Mouse (Mus musculus) urinary bladder, postnatal 4 days (tissue): ENCODE measurements around the gene Zfp276.
"Not testable (repeated sequence)": the region's sequence is repeated elsewhere in the genome, so short reads cannot be mapped to it uniquely, and the experiment has no call there.

ENCODE experiments used
- DNase-seq, 2 experiments: peaks; one replicate each; pipeline ENCODE4 v3.0.0; 2021 to 2022; ENCODE audit warnings: low spot score in 2 of 2

The Zfp276 gene

GRCm38 (mm10) chr8:123254099-123254885 lies at the start of gene Zfp276, which contains the start of gene Vps9d1:
Gene Zfp276, plus strand, starts transcription at chr8:123254195.
Gene Vps9d1, minus strand, starts transcription at chr8:123254348.
- peak; percentile 86 to 88 for DNase-seq

- no peak for DNase-seq
Measured at GRCm38 (mm10) chr8:123211876-123212275, 42.1 kb upstream of the Zfp276 start.

DNA sequence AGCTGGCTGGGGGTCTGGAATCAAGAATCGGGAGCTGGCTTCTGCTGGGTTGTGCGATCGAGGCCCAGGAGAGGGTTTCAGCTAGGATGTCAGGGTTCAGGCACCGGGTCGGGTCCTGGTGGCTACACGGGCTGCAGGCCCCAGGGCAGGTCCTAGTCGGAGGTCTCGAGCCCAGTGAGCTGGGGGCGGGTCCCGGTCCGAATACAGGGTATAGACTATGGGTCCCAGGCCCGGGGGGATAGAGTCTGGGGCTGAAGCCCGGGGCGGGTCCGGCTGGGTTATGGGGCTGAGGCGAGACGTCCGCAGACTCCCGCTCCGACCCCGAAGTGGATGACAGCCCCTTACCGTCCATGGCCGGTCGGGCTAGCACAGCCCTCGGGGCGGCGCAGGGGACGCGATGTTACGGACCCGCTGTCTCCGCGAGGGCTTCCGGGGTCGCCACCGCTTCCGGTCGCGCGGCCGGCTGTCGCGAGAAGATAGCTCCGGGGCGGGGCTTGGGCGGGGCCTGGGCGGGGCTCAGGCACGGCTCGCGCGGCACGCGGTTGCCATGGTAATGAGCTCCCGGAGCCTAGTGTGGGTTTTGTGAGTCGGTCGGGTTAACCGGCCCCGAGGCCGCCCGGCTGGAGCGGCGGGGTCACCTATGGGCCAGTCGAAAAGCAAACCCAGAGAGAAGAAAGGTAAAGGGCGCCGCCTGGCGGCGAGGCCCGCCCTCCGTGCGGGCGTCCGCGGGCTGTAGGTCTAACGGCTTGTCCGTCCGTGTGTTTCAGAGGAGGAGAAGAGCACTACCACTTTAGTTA lies 41.5 kb upstream of the Zfp276 start, which contains the start of the genes Chmp1a and Spata33:
Gene Chmp1a, minus strand, starts transcription at position 443 of the 797 bp plus-strand sequence.
Gene Spata33, plus strand, starts transcription at position 512 of the 797 bp plus-strand sequence.
- peak; percentile 90 to 91 for DNase-seq

DNA sequence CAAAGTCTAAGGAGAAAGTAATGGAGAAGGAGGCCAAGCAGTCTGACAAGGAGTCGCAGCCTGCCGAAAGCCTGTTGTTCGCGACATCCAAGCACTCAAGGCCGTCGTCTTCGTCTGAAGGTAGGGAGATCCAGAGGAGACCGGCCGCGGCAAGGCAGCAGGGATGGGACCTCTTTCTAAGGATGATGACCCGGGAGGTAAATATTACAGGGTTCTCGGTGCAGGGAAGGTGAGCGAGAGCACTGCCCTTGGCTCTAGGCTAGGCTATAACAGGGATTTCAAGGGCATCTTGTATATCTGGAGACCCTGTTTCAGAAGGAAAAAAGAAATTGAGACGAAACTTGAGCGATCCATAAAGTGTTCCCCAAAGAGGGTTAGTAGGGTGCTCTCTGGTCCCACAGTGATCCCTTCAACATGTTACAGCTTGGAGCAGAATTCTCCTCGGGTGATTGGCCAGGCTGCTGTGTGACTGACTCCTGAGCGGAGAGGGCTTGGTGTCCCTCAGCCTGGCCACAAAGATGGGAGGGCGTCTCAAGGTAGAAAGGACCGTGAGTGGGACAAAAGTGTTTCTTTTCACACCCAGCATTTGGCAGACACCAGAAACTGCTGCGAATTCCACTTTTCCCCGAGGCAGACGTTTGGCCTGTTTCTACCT lies 40.8 kb upstream of the Zfp276 start:
- no peak for DNase-seq

DNA sequence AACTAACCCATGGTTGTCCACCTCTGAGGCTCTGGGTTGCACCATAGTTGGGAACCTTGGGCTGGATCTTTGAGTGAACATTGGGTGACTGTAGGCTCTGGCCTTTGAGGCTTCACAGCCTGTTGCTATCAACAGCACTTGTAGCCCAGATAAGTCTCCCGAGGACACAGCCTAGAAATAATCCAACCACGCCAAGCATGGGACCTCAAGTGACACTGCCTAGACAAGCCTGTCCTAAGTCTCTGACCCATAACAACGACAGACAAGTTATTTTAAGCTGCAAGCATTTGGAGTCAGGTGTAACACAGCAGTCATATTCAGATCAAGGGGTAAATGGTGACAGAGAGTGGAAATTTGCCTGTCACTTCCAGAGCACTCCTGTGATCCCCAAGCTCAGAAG lies 38.6 kb upstream of the Zfp276 start:
- no peak for DNase-seq

DNA sequence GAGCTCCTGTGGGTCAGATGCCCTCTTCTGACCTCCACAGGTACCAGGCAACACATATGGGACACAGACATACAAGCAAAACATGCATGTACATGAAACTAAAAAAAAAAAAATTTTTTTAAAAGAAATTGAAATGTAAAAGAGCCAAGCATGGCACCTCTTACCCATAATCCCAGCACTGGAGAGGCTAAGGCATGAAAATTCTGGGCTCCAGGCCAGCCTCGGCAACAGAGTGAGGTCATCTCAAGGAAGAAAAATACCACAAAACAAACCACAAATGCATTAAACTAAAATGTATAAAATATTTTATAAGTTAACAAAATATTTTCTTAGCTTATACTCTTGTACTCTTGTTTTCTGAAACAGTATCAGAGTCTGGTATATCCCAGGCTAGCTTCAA lies 33.1 kb upstream of the Zfp276 start:
- DNase-seq = no peak

- DNase-seq = peak; percentile 87 to 96
Measured at GRCm38 (mm10) chr8:123224278-123225266, 29.4 kb upstream of the Zfp276 start, which contains the start of gene Cdk10. Gene Cdk10, plus strand, starts transcription at chr8:123224842.

- DNase-seq = no peak
Measured at GRCm38 (mm10) chr8:123228416-123228815, 25.6 kb upstream of the Zfp276 start.

GRCm38 (mm10) chr8:123230326-123230725 lies 23.7 kb upstream of the Zfp276 start:
- not testable (repeated sequence) for DNase-seq

GRCm38 (mm10) chr8:123231742-123232141 lies 22.3 kb upstream of the Zfp276 start:
- DNase-seq = no peak

DNA sequence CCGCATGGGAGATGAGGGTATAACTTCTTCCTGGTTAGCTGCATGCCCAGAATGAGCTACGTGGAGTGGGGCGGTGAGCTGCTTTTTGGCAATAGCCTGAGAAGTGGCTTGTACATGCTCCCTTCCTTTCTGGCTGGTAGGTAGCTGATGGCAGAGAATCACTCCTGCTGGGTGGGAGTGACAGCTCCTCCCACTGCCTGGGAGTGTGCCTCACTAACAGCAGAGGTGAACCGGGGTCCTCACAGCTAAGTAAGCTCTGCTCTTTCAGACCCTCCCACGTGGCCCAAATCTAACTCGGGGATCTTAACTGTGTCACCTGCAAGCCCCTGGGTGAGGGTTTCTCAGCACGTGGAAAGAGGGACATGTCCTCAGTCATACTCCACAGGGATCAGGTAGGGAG lies 21.4 kb upstream of the Zfp276 start:
- DNase-seq = no peak

DNA sequence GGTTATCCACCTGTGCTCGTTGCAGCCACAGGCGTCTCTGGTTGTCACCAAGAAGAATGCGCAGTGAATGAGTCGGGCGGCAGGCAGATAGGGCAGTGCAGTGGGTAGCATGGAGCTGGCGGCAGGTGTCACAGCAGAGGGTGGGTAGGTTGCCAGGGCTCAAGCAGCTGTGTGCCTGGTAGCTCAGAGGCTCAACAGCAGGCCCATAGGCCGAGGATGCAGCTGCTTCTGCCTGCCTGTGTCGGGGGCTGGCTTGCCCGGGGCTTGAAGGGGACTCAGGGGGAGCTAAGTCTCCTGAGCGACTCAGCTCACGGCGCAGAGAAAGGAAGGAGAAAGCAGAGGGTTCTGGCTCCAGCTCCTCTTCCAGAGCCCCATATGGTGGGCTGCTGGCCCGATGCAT lies 20.7 kb upstream of the Zfp276 start:
- DNase-seq = no peak

GRCm38 (mm10) chr8:123233760-123234159 lies 20.2 kb upstream of the Zfp276 start:
- no peak for DNase-seq

DNA sequence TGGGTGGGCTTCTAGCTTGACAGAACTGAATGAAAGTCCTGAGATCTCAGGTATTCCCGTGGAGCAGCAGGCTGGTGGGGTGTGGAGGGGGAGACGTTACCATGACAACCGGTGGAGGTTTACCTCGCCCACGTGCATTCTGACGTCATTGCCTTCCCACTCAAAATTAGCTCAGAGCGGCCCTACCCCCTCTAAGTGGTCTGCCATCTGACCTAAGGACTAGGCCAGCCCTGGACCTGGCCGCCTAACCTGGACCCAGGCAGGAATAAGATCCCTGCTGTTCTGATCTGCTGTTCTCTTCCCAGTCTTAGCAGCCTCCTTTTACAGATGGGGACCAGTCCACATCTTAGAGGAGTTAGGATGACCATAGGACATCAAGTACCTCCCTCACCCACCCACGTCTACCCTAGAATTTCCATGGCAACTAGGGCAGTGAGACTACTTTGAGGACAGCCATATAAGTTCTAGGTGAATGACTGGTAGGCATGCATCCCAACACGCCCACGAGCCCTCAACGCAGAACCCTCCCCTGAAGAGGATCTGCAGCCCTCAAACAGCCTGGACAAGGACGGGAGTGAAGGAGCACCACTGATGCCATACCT lies 19.0 kb upstream of the Zfp276 start:
- no peak for DNase-seq

DNA sequence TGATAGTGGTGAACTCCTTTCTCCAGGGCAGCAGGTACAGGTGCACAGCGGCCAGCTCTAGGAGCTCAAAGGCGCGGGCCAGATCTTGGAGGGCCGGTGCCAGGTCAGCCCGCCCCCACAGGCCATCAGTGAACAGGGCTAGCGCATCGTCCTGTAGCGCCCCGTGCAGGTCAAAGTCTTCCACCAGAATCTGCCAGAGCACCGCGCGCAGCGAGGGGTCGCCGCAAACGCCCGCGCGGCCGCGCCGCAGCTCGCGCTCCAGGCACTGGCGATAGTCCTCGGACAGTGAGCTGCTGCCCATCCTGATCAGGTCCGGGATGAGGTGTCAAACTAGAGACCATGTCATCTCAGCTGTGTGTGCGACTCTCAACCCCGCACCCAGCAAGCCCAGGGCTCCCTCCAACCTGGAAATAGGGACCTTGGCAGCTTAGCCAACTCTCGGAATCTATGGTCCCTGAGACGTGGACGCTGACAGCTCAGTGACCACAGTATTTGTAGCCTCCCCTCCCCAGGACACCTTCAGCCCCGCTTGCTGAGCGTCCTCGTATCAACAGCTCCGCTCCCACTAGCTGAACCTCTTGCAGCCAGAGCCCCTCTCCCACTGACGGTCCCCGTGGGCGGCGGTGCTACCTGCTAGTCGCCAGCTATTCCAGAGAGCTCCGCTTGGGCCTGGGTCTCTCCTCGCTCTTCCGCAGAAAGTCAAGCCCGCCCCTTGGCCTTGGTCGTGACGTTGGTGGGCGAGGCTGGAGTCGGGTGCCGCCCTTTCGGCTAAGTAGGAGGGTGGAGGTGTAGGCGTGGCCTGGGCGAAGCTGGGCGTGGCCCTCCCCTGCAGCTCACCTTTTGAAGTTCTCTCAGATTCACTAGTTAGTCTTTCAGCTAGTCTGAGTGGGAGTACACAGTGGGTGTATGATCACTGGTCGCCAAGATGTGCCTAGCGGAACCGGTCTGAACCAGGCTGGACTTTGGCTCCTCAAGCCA lies 18.2 kb upstream of the Zfp276 start, which contains the start of gene Spata2l:
Gene Spata2l, minus strand, starts transcription at position 714 of the 978 bp plus-strand sequence.
- DNase-seq = peak; percentile 77 to 84

DNA sequence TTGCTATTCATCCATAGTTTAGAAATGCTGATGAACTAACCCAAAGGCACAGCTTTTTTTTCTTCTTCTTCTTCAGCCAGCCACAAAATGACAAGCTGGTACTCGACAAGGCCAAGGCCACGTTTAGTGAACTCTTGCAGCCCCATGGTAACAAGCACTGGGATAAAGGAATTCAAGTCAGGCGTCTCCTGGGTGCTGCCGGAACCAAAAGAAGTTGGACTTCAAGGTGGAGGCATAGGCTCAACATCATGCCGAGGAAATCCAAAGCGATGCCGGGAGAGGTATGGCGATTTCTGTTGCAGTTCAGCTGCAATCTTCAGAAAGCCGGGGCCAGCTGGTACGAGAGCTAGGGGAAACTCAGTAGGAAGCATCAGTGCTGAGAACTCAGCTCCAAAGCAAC lies 14.6 kb upstream of the Zfp276 start:
- DNase-seq = no peak

- DNase-seq = no peak
Measured at GRCm38 (mm10) chr8:123242107-123242923, 11.7 kb upstream of the Zfp276 start.

- no peak for DNase-seq
Measured at GRCm38 (mm10) chr8:123243053-123243452, 10.9 kb upstream of the Zfp276 start.
